Mouse (Mus musculus) right cerebral cortex, postnatal 36 days (tissue): Measurements from ENCODE around the gene Wdr66.
A peak's percentile ranks its signal among the peaks of the same experiment; 100 is the strongest.

Source experiments
- DNase-seq, 2 experiments: peaks; one replicate each; pipeline ENCODE4 v3.0.0; 2022; ENCODE audit warnings: low spot score in 2 of 2, mixed read lengths in 1 of 2

Wdr66 gene

GRCm38 (mm10) chr5:123313851-123314380 lies 62.0 kb downstream of the Wdr66 start:
- no peak for DNase-seq

GRCm38 (mm10) chr5:123315219-123315866 lies 63.4 kb downstream of the Wdr66 start:
- no peak for DNase-seq

GRCm38 (mm10) chr5:123317992-123318391 lies 66.1 kb downstream of the Wdr66 start:
- DNase-seq = no peak

- DNase-seq = no peak
Observed at GRCm38 (mm10) chr5:123320136-123320535, 68.2 kb downstream of the Wdr66 start.

GRCm38 (mm10) chr5:123324242-123324641 lies 72.3 kb downstream of the Wdr66 start:
- no peak for DNase-seq

- DNase-seq = peak; percentile 16 to 41
Observed at GRCm38 (mm10) chr5:123326006-123326750, 74.3 kb downstream of the Wdr66 start.

- DNase-seq = peak; percentile 69 to 80
Observed at GRCm38 (mm10) chr5:123326751-123327148, 74.8 kb downstream of the Wdr66 start.

GRCm38 (mm10) chr5:123327686-123328085 lies 75.8 kb downstream of the Wdr66 start:
- DNase-seq = no peak

GRCm38 (mm10) chr5:123333566-123333965 lies 81.7 kb downstream of the Wdr66 start:
- DNase-seq = no peak

- DNase-seq = no peak
Observed at GRCm38 (mm10) chr5:123336205-123336961, 84.5 kb downstream of the Wdr66 start.

- DNase-seq = peak in 1 of 2 experiments; percentile 42
Observed at GRCm38 (mm10) chr5:123338463-123338862, 86.6 kb downstream of the Wdr66 start.

- peak; percentile 86 to 89 for DNase-seq
Observed at GRCm38 (mm10) chr5:123343707-123344627, 92.1 kb downstream of the Wdr66 start, which contains the start of gene Bcl7a. TSS of gene Bcl7a (plus strand) at chr5:123343834.

- DNase-seq = no peak
Observed at GRCm38 (mm10) chr5:123344628-123344962, 92.7 kb downstream of the Wdr66 start.

GRCm38 (mm10) chr5:123344963-123345852 lies 93.3 kb downstream of the Wdr66 start:
- peak; percentile 26 to 37 for DNase-seq

GRCm38 (mm10) chr5:123345853-123346654 lies 94.2 kb downstream of the Wdr66 start:
- peak; percentile 32 to 50 for DNase-seq

GRCm38 (mm10) chr5:123346701-123347270 lies 94.9 kb downstream of the Wdr66 start:
- no peak for DNase-seq

- DNase-seq = no peak
Observed at GRCm38 (mm10) chr5:123347985-123348384, 96.1 kb downstream of the Wdr66 start.

- DNase-seq = no peak
Observed at GRCm38 (mm10) chr5:123350386-123350785, 98.5 kb downstream of the Wdr66 start.

- DNase-seq = no peak
Observed at GRCm38 (mm10) chr5:123355918-123356317, 104.0 kb downstream of the Wdr66 start.
